Mouse (Mus musculus) midbrain, embryonic 14.5 days (tissue): ENCODE measurements around the gene Jmjd1c. TPM values are rescaled to one million over a fixed set of nuclear protein-coding genes. Genes with fewer than 3 reads are reported as not detected.
A peak's percentile ranks its signal among the peaks of the same experiment; 100 is the strongest.

Experiments
- ATAC-seq: fragments of 200-750 bp; cut with Nextera tagmentation; 2 replicates; pipeline ENCODE4 v1.8.0; 2017; ENCODE audit warnings: moderate number of reproducible peaks, moderate library complexity; ENCODE audit not compliant: low FRiP score, low TSS enrichment
- DNase-seq: peaks from one replicate; pipeline ENCODE4 v3.0.0-alpha.2; 2015
- H3K27ac ChIP-seq: fragments of 300-500 bp; sonication (generic); replicated peaks from 2 replicates; pipeline ENCODE4 v1.5.1; 2014; ENCODE audit warnings: mild to moderate bottlenecking, low read depth, low read length, moderate library complexity
- H3K27me3 ChIP-seq: fragments of 300-500 bp; sonication (generic); 2 replicates; pipeline ENCODE4 v1.6.1; 2014; ENCODE audit warnings: low read length, control low read depth, mixed read lengths; ENCODE audit not compliant: control insufficient read depth, insufficient read depth
- H3K36me3 ChIP-seq: fragments of 300-500 bp; sonication (generic); 2 replicates; pipeline ENCODE4 v1.6.1; 2014; ENCODE audit warnings: low read length, control low read depth; ENCODE audit not compliant: control insufficient read depth, insufficient read depth
- H3K4me1 ChIP-seq: fragments of 300-500 bp; sonication (generic); 2 replicates; pipeline ENCODE4 v1.6.1; 2014; ENCODE audit warnings: mild to moderate bottlenecking, antibody characterized with exemption, low read length, control low read depth; ENCODE audit not compliant: control insufficient read depth, insufficient read depth
- H3K4me2 ChIP-seq: fragments of 300-500 bp; sonication (generic); 2 replicates; pipeline ENCODE4 v1.6.1; 2014; ENCODE audit warnings: mild to moderate bottlenecking, low read length, moderate library complexity
- H3K4me3 ChIP-seq: fragments of 300-500 bp; sonication (generic); replicated peaks from 2 replicates; pipeline ENCODE4 v1.5.1; 2014; ENCODE audit warnings: low read depth, low read length
- H3K9ac ChIP-seq: fragments of 300-500 bp; sonication (generic); replicated peaks from 2 replicates; pipeline ENCODE4 v1.6.1; 2014; ENCODE audit warnings: mild to moderate bottlenecking, low read length, moderate library complexity
- H3K9me3 ChIP-seq: fragments of 300-500 bp; sonication (generic); 2 replicates; pipeline ENCODE4 v1.6.1; 2016; ENCODE audit warnings: low read length, control low read depth, mixed read lengths; ENCODE audit not compliant: control insufficient read depth
- WGBS: fragments of 180-500 bp; shearing (Covaris S2); extraction: QIAGEN DNeasy Blood & Tissue Kit; methylation state at CpG from one replicate; pipeline ENCODE4 v1.1.7; 2014; 5-methylcytosine and 5-hydroxymethylcytosine counted together
- polyA plus RNA-seq: library from polyadenylated mRNA; unstranded; fragments of >200 nt; fragmentation: Nextera tagmentation; extraction: Ambion mirVana; gene quantifications from 2 replicates; pipeline ENCODE4 v1.2.1, GENCODE M21; 2014

Gene Jmjd1c
- polyA plus RNA-seq, result 54.4 and 56.4 TPM in 2 replicates

- Histone ChIP-seq H3K4me1 (peaks cover 36% of the 10 kb centered on the region), H3K9me3 (no peaks in the 10 kb centered on the region), H3K4me2 (peak within 1 kb of the TSS; percentile 89), H3K27me3 (no peaks in the 10 kb centered on the region), H3K9ac (peak within 1 kb of the TSS; percentile 99), H3K36me3 (no peaks in the 10 kb centered on the region), H3K4me3 (peak within 1 kb of the TSS; percentile 92), H3K27ac (peak within 1 kb of the TSS; percentile 100)
- under 1% methylated on average over 73 of the region's 73 CpGs for WGBS
- peak; percentile 95 for DNase-seq
- peak; percentile 92 for ATAC-seq
Measured at GRCm38 (mm10) chr10:67095798-67096620, at the start of gene Jmjd1c. TSS of gene Jmjd1c (plus strand) at chr10:67096125.

DNA sequence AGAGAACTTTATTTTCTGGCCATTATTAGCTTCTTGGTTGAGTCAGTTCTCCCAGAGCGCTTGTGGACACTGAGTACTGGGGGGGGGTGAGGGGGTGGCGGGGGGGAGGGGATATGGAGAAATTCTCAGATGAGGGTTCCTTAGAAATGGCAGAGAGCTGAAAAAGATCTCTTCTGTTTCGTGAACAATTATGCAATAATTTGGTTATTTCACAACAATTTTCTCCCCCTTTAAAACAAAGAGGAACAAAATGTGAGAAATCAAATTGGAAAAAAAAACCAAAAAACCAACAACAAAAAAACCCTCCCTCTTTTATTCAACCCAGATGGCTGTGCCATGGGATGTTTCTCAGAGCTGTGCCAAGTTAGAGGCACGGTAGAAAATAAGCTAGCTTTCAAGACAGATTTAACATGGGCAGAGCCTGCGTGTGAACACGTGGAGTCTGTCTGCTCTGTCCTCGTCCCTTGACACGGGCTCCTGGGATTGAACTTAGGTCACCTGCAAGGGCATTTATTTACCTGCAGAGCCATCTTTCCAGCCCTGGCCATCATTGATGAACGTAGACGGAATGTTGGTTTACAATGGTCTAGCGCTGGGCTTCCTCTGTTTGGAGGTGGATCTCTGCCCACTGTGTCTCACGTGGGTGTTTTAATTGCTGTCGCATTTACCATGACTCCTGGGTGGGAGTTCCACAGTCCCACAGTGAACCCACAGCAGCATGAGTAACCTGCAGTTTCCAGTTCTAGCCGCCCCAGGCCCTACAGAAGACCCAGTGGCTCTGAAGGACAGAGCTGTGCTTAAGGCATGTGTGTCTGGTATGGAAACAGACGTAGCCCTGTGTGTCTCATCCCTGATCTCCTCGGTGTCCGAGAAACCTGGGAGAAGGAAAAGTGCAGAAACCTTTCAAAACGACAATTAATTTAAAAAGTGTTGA is 47.9 kb upstream of the Jmjd1c start:
- no peak overlapping the region for H3K4me2 ChIP-seq
- DNase-seq, result no peak
- H3K9ac ChIP-seq, result no peak overlapping the region
- no peak for ATAC-seq
- no peak overlapping the region for H3K4me3 ChIP-seq
- WGBS, result 86% methylated on average over 18 of the region's 18 CpGs
- no peaks in the 10 kb centered on the region for H3K27me3 ChIP-seq
- no peaks in the 10 kb centered on the region for H3K36me3 ChIP-seq
- H3K27ac ChIP-seq, result no peak overlapping the region
- no peaks in the 10 kb centered on the region for H3K9me3 ChIP-seq
- peaks cover 16% of the 10 kb centered on the region; the same call in 1 of the 2 replicates for H3K4me1 ChIP-seq

DNA sequence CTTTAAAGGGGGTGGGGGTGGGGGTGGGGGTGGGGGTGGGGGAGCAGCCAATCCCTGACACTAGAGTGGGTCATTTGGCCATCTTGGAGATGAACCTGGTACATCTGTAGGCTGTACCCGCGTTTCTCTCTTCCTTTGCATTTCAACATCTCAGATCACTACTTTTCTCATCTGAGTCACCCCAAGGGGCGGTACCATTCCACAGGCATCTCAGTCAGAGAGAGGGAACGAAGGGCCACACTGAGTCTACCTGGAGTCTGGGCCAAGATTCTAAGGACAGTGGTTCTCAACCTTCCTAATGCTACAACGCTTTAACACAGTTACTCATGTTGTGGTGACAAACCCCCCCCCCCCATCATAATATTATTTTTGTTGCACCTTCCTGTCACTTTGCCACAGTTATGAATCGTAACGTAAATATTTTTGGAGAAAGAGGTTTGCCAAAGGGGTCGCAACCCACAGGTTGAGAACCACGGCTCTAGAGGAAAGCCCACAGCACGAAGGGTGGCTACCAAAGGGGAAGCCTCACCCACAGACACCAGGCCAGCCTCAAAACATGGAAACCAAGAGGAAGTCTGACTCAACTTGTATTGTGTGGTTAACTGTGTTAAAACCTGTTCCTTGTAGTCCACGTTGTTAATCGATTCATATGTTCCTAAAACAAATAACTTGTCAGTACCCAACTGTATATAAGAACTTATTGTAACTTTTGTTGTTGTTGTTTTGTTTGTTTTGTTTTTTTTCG is 46.9 kb upstream of the Jmjd1c start:
- Histone ChIP-seq H3K27ac (no peak overlapping the region), H3K4me2 (no peak overlapping the region), H3K36me3 (no peaks in the 10 kb centered on the region), H3K27me3 (no peaks in the 10 kb centered on the region), H3K4me1 (peaks cover 19% of the 10 kb centered on the region), H3K9ac (no peak overlapping the region), H3K4me3 (no peak overlapping the region), H3K9me3 (no peaks in the 10 kb centered on the region)
- no peak for ATAC-seq
- no peak for DNase-seq
- WGBS, result 94% methylated on average over 13 of the region's 13 CpGs

DNA sequence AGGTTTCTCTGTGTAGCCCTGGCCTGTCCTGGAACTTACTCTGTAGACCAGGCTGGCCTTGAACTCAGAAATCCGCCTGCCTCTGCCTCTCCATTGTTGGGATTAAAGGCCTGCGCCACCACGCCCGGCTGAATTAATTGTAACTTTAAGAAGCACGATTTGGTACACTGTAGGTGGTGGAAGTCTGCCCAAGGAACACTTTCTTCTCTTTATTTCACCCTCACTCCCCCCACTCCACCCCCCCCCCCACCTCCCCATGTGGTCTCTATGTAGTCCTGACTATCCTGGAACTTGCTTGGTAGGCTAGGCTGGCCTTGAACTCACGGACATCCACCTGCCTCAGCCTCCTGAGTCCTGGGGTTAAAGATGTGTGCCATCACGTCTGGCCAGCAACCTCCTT is 46.3 kb upstream of the Jmjd1c start:
- DNase-seq (no peak), ATAC-seq (no peak)
- H3K27ac ChIP-seq, result no peak overlapping the region
- H3K27me3 ChIP-seq, result no peaks in the 10 kb centered on the region
- H3K4me1 ChIP-seq, result peaks cover 19% of the 10 kb centered on the region
- no peaks in the 10 kb centered on the region for H3K36me3 ChIP-seq
- no peaks in the 10 kb centered on the region for H3K9me3 ChIP-seq
- no peak overlapping the region for H3K4me3 ChIP-seq
- WGBS, result 89% methylated on average over 7 of the region's 7 CpGs
- no peak overlapping the region for H3K9ac ChIP-seq
- H3K4me2 ChIP-seq, result no peak overlapping the region

DNA sequence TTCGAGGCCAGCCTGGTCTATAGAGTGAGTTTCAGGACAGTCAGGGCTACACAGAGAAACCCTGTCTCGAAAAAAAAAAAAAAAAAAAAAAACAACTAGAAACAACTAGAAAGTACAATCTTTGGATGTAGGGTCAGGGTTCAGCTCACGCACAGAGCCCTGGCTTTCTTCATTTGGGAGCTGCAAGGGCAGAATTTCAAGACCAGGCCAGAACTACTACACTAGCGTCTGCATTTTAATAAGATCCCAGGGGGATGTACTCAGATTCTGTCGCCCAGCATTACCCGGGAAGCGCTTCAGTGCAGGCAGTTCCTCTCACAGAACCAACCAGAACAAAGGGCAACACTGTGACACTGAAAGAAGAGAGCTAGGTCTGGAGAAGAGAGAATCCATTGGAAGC is 45.2 kb upstream of the Jmjd1c start:
- Histone ChIP-seq H3K9ac (no peak overlapping the region), H3K27me3 (no peaks in the 10 kb centered on the region), H3K4me3 (no peak overlapping the region), H3K4me1 (peaks cover 14% of the 10 kb centered on the region), H3K9me3 (no peaks in the 10 kb centered on the region), H3K4me2 (no peak overlapping the region), H3K27ac (no peak overlapping the region), H3K36me3 (no peaks in the 10 kb centered on the region)
- WGBS, result 56% methylated on average over 7 of the region's 7 CpGs
- DNase-seq (no peak), ATAC-seq (no peak)

- no peaks in the 10 kb centered on the region for H3K9me3 ChIP-seq
- H3K27ac ChIP-seq, result no peak overlapping the region
- no peaks in the 10 kb centered on the region for H3K36me3 ChIP-seq
- no peak for ATAC-seq
- no peak overlapping the region for H3K9ac ChIP-seq
- H3K4me3 ChIP-seq, result no peak overlapping the region
- DNase-seq, result no peak
- no peaks in the 10 kb centered on the region for H3K27me3 ChIP-seq
- H3K4me2 ChIP-seq, result no peak overlapping the region
- 82% methylated on average over 5 of the region's 5 CpGs for WGBS
- H3K4me1 ChIP-seq, result peaks cover 12% of the 10 kb centered on the region
Measured at GRCm38 (mm10) chr10:67051466-67051865, 44.5 kb upstream of the Jmjd1c start.

GRCm38 (mm10) chr10:67052429-67052828 is 43.5 kb upstream of the Jmjd1c start:
- whole genome bisulfite sequencing, result 83% methylated on average over 9 of the region's 9 CpGs
- Histone ChIP-seq H3K27ac (0 out of 2 replicates have a peak overlapping the region, but pooled peaks have one; percentile 17), H3K4me2 (no peak overlapping the region), H3K36me3 (no peaks in the 10 kb centered on the region), H3K9ac (no peak overlapping the region), H3K4me3 (no peak overlapping the region), H3K4me1 (peaks cover 12% of the 10 kb centered on the region), H3K9me3 (no peaks in the 10 kb centered on the region), H3K27me3 (no peaks in the 10 kb centered on the region)
- no peak for DNase-seq
- ATAC-seq, result no peak

GRCm38 (mm10) chr10:67053475-67053874 is 42.5 kb upstream of the Jmjd1c start:
- Histone ChIP-seq H3K4me2 (0 out of 2 replicates have a peak overlapping the region, but pooled peaks have one; percentile 15), H3K9me3 (no peaks in the 10 kb centered on the region), H3K27ac (0 out of 2 replicates have a peak overlapping the region, but pooled peaks have one; percentile 37), H3K9ac (no peak overlapping the region), H3K27me3 (no peaks in the 10 kb centered on the region), H3K4me3 (no peak overlapping the region), H3K4me1 (peaks cover 12% of the 10 kb centered on the region), H3K36me3 (no peaks in the 10 kb centered on the region)
- no peak for ATAC-seq
- 13% methylated on average over 9 of the region's 9 CpGs for WGBS
- DNase-seq, result peak; percentile 58
